Mouse (Mus musculus): Measurements from ENCODE around the gene Arhgef3. TPM values are rescaled to one million over a fixed set of nuclear protein-coding genes. Genes with fewer than 3 reads are reported as not detected.

The Arhgef3 gene
- polyA plus RNA-seq, 1 experiment from 2014 or later: 18.5 TPM

DNA sequence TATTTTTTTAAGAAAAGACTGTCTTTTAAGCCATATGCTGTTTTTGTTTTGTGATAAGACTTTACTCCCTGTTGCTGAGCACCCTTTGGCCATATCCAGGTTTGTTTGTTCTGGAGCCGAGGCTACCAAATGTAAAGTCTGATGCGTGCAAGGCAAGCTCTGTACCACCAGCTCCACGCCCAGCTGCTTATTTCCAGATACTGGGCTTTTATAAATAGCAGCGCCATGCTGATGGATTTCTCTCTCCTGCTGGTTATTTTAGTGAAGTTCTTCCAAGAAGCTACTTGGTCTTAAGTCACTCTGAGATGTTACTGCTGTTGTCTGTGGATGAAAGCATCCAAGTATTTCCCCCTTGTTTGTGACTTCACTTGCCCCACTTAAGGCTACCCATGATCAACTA lies 254.8 kb downstream of the Arhgef3 start:
- ATAC-seq (replicated peaks; ENCODE audit: extremely low read depth, insufficient read depth, low FRiP score): no peak
- H3K4me3 ChIP-seq (ENCODE audit: low read length): no peak overlapping the region
- no peaks in the 10 kb centered on the region for H3K9me3 ChIP-seq (replicated peaks; ENCODE audit: control insufficient read depth, low read length)
- H3K9ac ChIP-seq (ENCODE audit: low read length): no peak overlapping the region
- H3K36me3 ChIP-seq (ENCODE audit: control insufficient read depth, insufficient read depth): no peaks in the 10 kb centered on the region
- no peak overlapping the region for H3K4me2 ChIP-seq (ENCODE audit: low read depth, low read length)
- peaks cover 28% of the 10 kb centered on the region for H3K4me1 ChIP-seq (ENCODE audit: control insufficient read depth, insufficient read depth, low read length)
- no peak overlapping the region for H3K27ac ChIP-seq (ENCODE audit: low read length)
- 44% methylated on average over 4 of the region's 4 CpGs for WGBS
- H3K27me3 ChIP-seq (ENCODE audit: control insufficient read depth, insufficient read depth, low read length): no peaks in the 10 kb centered on the region

DNA sequence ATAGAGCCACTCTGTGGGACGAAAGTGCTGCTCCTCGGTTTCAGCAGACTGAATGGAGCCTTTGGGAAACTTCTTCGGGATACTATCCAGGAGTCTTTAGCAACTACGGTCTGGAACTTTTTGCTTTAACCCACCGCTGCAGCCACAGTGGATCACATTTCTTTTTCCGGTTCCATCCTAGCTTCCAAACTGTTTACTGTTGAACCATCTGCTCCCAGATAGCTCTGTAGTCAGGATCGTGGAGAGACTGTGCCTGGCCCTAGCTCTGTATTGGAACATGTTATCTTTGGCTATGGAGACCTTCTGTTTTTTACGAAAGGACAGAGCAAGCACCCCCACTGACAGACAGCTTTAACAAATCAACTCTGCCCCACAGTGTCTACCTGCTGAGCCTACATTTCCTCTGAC lies 257.0 kb downstream of the Arhgef3 start:
- Histone ChIP-seq H3K4me3 (ENCODE audit: low read length) (no peak overlapping the region), H3K27ac (ENCODE audit: low read length) (peak overlapping the region; percentile 54), H3K27me3 (ENCODE audit: control insufficient read depth, insufficient read depth, low read length) (no peaks in the 10 kb centered on the region), H3K36me3 (ENCODE audit: control insufficient read depth, insufficient read depth) (no peaks in the 10 kb centered on the region), H3K4me2 (ENCODE audit: low read depth, low read length) (no peak overlapping the region), H3K9ac (ENCODE audit: low read length) (no peak overlapping the region), H3K9me3 (replicated peaks; ENCODE audit: control insufficient read depth, low read length) (no peaks in the 10 kb centered on the region), H3K4me1 (ENCODE audit: control insufficient read depth, insufficient read depth, low read length) (peaks cover 26% of the 10 kb centered on the region)
- WGBS: 55% methylated on average over 8 of the region's 8 CpGs
- ATAC-seq (replicated peaks; ENCODE audit: extremely low read depth, insufficient read depth, low FRiP score): no peak; the same call in 1 of the 2 replicates

DNA sequence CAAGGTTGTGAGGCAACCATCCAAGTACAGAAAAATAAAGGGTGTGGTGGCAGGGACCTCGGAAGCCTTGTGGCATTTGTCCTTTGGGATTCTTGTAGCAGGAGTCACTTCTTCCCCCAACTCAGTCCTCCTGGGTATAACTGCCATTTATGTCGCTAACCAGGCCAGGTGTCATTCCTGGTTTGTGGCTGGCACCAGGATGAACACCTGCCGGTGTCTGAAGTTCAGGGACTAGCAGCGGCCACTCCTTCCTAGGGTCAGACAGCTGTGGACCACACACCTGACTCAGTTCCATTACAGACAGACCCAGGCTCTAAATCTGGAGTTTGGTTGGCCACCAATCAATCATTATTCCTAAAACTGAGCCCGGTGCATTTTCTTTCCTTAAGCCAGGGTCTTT lies 258.8 kb downstream of the Arhgef3 start:
- Histone ChIP-seq H3K27ac (ENCODE audit: low read length) (no peak overlapping the region), H3K9me3 (replicated peaks; ENCODE audit: control insufficient read depth, low read length) (no peaks in the 10 kb centered on the region), H3K4me2 (ENCODE audit: low read depth, low read length) (no peak overlapping the region), H3K4me3 (ENCODE audit: low read length) (no peak overlapping the region), H3K27me3 (ENCODE audit: control insufficient read depth, insufficient read depth, low read length) (no peaks in the 10 kb centered on the region), H3K4me1 (ENCODE audit: control insufficient read depth, insufficient read depth, low read length) (peaks cover 18% of the 10 kb centered on the region), H3K9ac (ENCODE audit: low read length) (no peak overlapping the region), H3K36me3 (ENCODE audit: control insufficient read depth, insufficient read depth) (no peaks in the 10 kb centered on the region)
- ATAC-seq (replicated peaks; ENCODE audit: extremely low read depth, insufficient read depth, low FRiP score): no peak
- 81% methylated on average over 5 of the region's 5 CpGs for WGBS

DNA sequence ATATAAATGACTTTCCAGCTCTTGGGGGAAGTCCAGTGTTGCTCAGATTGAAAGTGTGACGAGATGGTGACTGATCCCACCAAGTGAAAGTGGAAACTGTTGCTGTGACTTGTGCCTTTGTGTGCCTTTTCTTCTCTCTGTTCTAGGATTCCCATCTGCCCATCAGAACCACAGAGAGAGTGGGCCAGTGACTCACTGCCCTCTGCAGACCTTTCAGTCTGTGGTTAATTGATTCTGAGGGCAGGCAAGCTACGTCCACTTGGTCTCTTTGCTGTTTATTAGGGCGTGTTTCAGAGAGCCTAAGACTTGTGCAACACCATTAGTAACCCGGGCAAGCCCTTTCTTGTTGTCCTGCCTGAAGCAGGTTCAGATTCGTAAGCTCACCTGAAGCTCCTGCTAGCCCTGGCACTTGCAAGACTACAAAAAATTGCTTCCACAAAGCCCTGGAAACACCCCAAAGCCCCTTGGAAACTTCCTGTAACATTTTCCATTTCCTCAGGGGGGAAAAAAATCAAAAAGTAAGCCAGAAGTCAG lies 261.5 kb downstream of the Arhgef3 start:
- Histone ChIP-seq H3K36me3 (ENCODE audit: control insufficient read depth, insufficient read depth) (no peaks in the 10 kb centered on the region), H3K27me3 (ENCODE audit: control insufficient read depth, insufficient read depth, low read length) (no peaks in the 10 kb centered on the region), H3K4me3 (ENCODE audit: low read length) (no peak overlapping the region), H3K9ac (ENCODE audit: low read length) (0 out of 2 replicates have a peak overlapping the region, but pooled peaks have one; percentile 1), H3K27ac (ENCODE audit: low read length) (no peak overlapping the region; the same call in 1 of the 2 replicates), H3K4me1 (ENCODE audit: control insufficient read depth, insufficient read depth, low read length) (peaks cover 7% of the 10 kb centered on the region; the same call in 1 of the 2 replicates), H3K9me3 (replicated peaks; ENCODE audit: control insufficient read depth, low read length) (no peaks in the 10 kb centered on the region), H3K4me2 (ENCODE audit: low read depth, low read length) (no peak overlapping the region)
- ATAC-seq (replicated peaks; ENCODE audit: extremely low read depth, insufficient read depth, low FRiP score): no peak
- WGBS: 69% methylated on average over 5 of the region's 5 CpGs

DNA sequence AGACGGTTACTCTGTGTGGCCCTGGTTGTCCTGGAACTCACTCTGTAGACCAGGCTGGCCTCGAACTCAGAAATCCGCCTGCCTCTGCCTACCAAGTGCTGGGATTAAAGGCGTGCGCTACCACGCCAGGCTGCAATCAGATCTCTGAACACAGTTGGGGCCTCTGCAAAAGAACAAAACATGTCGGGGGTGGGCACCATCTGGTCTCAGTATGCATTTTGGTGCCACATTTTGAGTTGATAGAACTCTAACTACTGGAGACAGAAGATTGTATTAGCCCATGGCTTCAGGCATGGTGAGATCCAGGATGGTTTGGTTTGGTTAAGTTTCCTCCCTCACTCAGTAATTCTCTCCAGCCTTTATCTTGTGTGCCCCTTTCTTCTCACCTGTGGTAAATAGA lies 264.0 kb downstream of the Arhgef3 start:
- no peak overlapping the region for H3K9ac ChIP-seq (ENCODE audit: low read length)
- no peaks in the 10 kb centered on the region for H3K36me3 ChIP-seq (ENCODE audit: control insufficient read depth, insufficient read depth)
- ATAC-seq (replicated peaks; ENCODE audit: extremely low read depth, insufficient read depth, low FRiP score): no peak
- H3K27ac ChIP-seq (ENCODE audit: low read length): no peak overlapping the region
- 92% methylated on average over 7 of the region's 7 CpGs for WGBS
- H3K27me3 ChIP-seq (ENCODE audit: control insufficient read depth, insufficient read depth, low read length): no peaks in the 10 kb centered on the region
- H3K4me2 ChIP-seq (ENCODE audit: low read depth, low read length): no peak overlapping the region
- H3K4me1 ChIP-seq (ENCODE audit: control insufficient read depth, insufficient read depth, low read length): no peaks in the 10 kb centered on the region
- no peaks in the 10 kb centered on the region for H3K9me3 ChIP-seq (replicated peaks; ENCODE audit: control insufficient read depth, low read length)
- no peak overlapping the region for H3K4me3 ChIP-seq (ENCODE audit: low read length)

DNA sequence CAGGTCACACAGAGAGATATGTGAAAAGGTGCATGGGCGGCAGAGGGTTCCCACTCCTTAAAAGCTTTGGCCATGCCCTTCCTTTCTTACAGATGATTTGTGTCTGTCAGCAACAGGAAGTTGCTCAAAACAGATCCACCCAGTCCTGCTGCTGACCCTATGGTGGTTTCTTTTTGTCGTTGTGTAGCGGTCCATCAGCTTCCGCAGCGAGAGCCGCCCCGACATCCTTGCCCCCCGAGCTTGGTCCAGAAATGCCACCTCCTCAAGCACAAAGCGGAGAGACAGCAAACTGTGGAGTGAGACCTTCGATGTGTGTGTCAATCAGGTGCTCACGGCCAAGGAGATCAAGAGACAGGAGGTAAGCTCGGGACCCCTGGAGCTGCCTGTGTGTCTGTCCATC lies 264.7 kb downstream of the Arhgef3 start:
- Histone ChIP-seq H3K27me3 (ENCODE audit: control insufficient read depth, insufficient read depth, low read length) (no peaks in the 10 kb centered on the region), H3K9me3 (replicated peaks; ENCODE audit: control insufficient read depth, low read length) (no peaks in the 10 kb centered on the region), H3K27ac (ENCODE audit: low read length) (no peak overlapping the region), H3K9ac (ENCODE audit: low read length) (no peak overlapping the region), H3K4me1 (ENCODE audit: control insufficient read depth, insufficient read depth, low read length) (no peaks in the 10 kb centered on the region), H3K4me2 (ENCODE audit: low read depth, low read length) (no peak overlapping the region), H3K36me3 (ENCODE audit: control insufficient read depth, insufficient read depth) (peaks cover 5% of the 10 kb centered on the region; the same call in 1 of the 2 replicates), H3K4me3 (ENCODE audit: low read length) (peak overlapping the region; percentile 9; the same call in 1 of the 2 replicates)
- 73% methylated on average over 12 of the region's 12 CpGs for WGBS
- ATAC-seq (replicated peaks; ENCODE audit: extremely low read depth, insufficient read depth, low FRiP score): no peak

DNA sequence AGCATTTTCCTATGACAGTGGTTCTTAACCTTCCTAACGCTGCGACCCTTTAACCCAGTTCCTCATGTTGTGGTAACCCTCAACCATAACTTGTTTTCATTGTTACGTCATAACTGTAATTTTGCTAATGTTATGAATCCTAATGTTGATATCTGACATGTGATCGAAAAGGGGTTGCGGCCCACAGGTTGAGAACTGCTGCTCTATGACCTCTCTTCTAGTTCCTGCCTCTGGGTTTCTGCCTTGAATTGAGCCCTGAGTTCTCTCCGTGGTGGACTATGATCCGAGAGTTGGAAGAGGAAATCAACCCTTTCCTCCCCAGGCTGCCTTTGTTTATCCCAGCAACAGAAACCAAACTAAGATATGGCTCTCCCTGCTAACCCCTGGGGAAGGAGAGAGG lies 266.8 kb downstream of the Arhgef3 start:
- no peaks in the 10 kb centered on the region for H3K9me3 ChIP-seq (replicated peaks; ENCODE audit: control insufficient read depth, low read length)
- no peak overlapping the region for H3K27ac ChIP-seq (ENCODE audit: low read length)
- WGBS: 75% methylated on average over 7 of the region's 7 CpGs
- no peak overlapping the region for H3K9ac ChIP-seq (ENCODE audit: low read length)
- no peak overlapping the region for H3K4me2 ChIP-seq (ENCODE audit: low read depth, low read length)
- peaks cover 8% of the 10 kb centered on the region; the same call in 1 of the 2 replicates for H3K36me3 ChIP-seq (ENCODE audit: control insufficient read depth, insufficient read depth)
- no peak overlapping the region for H3K4me3 ChIP-seq (ENCODE audit: low read length)
- no peak for ATAC-seq (replicated peaks; ENCODE audit: extremely low read depth, insufficient read depth, low FRiP score)
- H3K27me3 ChIP-seq (ENCODE audit: control insufficient read depth, insufficient read depth, low read length): no peaks in the 10 kb centered on the region
- H3K4me1 ChIP-seq (ENCODE audit: control insufficient read depth, insufficient read depth, low read length): no peaks in the 10 kb centered on the region

DNA sequence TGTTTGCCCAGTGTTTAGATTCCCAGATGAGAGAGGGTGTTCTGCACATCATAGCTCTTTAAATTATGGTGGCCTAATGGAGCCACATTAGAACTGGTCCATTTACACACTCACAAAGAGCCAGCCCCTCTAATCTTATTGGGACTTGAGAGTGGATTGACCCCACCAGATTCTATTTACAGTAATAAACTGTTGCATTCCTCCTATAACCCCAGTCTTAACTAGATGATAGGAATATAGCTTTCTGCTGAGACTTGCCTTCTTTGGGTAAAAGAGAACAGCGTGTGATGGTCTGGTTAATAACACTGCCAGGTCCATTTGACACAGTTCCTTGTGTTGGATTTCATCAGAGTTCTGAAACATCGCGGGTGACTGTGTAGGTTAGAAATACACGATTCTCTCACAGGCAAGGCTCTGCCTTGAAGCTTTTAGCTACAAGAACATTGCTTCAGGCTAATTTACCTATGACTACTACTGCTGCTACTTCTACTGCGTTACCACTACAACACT lies 268.7 kb downstream of the Arhgef3 start:
- Histone ChIP-seq H3K4me3 (ENCODE audit: low read length) (no peak overlapping the region), H3K9ac (ENCODE audit: low read length) (no peak overlapping the region), H3K27ac (ENCODE audit: low read length) (no peak overlapping the region), H3K9me3 (replicated peaks; ENCODE audit: control insufficient read depth, low read length) (no peaks in the 10 kb centered on the region), H3K27me3 (ENCODE audit: control insufficient read depth, insufficient read depth, low read length) (no peaks in the 10 kb centered on the region), H3K4me2 (ENCODE audit: low read depth, low read length) (no peak overlapping the region), H3K36me3 (ENCODE audit: control insufficient read depth, insufficient read depth) (peaks cover 8% of the 10 kb centered on the region; the same call in 1 of the 2 replicates), H3K4me1 (ENCODE audit: control insufficient read depth, insufficient read depth, low read length) (no peaks in the 10 kb centered on the region)
- ATAC-seq (replicated peaks; ENCODE audit: extremely low read depth, insufficient read depth, low FRiP score): no peak
- whole genome bisulfite sequencing: 86% methylated on average over 5 of the region's 5 CpGs

DNA sequence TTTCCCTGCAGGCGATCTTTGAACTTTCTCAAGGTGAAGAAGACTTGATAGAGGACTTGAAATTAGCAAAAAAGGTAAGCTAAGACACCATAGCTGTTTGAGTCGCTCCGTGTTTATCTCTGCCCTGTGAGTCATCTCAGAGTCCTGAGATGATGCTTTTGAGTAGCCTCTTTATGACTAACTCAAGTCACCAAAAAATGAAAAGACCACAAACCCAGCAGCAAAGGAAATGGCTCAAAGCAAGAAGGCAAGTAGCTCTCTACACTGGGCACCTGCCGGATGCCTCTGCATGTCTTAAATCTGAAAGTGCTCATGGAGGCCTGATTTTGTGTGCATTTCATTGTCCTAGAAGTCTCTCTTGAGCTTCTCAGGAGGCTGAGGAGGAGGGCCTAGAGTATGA lies 269.4 kb downstream of the Arhgef3 start:
- no peaks in the 10 kb centered on the region for H3K27me3 ChIP-seq (ENCODE audit: control insufficient read depth, insufficient read depth, low read length)
- H3K4me2 ChIP-seq (ENCODE audit: low read depth, low read length): no peak overlapping the region
- peaks cover 8% of the 10 kb centered on the region; the same call in 1 of the 2 replicates for H3K36me3 ChIP-seq (ENCODE audit: control insufficient read depth, insufficient read depth)
- H3K9me3 ChIP-seq (replicated peaks; ENCODE audit: control insufficient read depth, low read length): no peaks in the 10 kb centered on the region
- 87% methylated on average over 4 of the region's 4 CpGs for WGBS
- no peak overlapping the region for H3K9ac ChIP-seq (ENCODE audit: low read length)
- H3K4me3 ChIP-seq (ENCODE audit: low read length): no peak overlapping the region
- H3K27ac ChIP-seq (ENCODE audit: low read length): no peak overlapping the region
- H3K4me1 ChIP-seq (ENCODE audit: control insufficient read depth, insufficient read depth, low read length): no peaks in the 10 kb centered on the region
- ATAC-seq (replicated peaks; ENCODE audit: extremely low read depth, insufficient read depth, low FRiP score): no peak

Measured in heart, embryonic 16.5 days (tissue).